Mouse (Mus musculus): Measurements from ENCODE around the gene Dcun1d2.

GRCm38 (mm10) chr8:13326598-13326997 lies 38.7 kb upstream of the Dcun1d2 start:
- TF ChIP-seq CTCF (IDR thresholded peaks at IDR 0.05; ENCODE audit: borderline replicate concordance, insufficient read depth, low read length) (peak; percentile 28; the same call in 1 of the 2 replicates), POLR2A (IDR thresholded peaks at IDR 0.05; ENCODE audit: low read depth, low read length) (no peak)

Data from embryonic fibroblast, embryonic 13.5 days (primary cell).